Mouse (Mus musculus) thymus, adult 2 months (tissue): ENCODE results near the gene Cldn24.

ENCODE experiments used
- CTCF ChIP-seq: fragments of 200-500 bp; IDR thresholded peaks from 2 replicates; pipeline ENCODE4 v1.5.1; 2012; ENCODE audit warnings: mild to moderate bottlenecking, control low read depth, low read length, moderate library complexity, borderline replicate concordance; ENCODE audit not compliant: control insufficient read depth, poor library complexity, insufficient read depth; ENCODE audit errors: extremely low read depth
- POLR2A ChIP-seq: fragments of 200-500 bp; IDR thresholded peaks from 2 replicates; pipeline ENCODE4 v1.6.1; 2012; ENCODE audit warnings: mild to moderate bottlenecking, low read length, control low read depth, moderate library complexity; ENCODE audit not compliant: control insufficient read depth, poor library complexity, insufficient read depth; ENCODE audit errors: extremely low read depth

GRCm38 (mm10) chr8:47833944-47834343 lies 12.0 kb downstream of the Cldn24 start:
- TF ChIP-seq CTCF: no peak
- TF ChIP-seq POLR2A: no peak
